Mouse (Mus musculus) midbrain, embryonic 11.5 days (tissue): Measurements from ENCODE around the gene Rhoc. TPM values are rescaled to one million over a fixed set of nuclear protein-coding genes. Genes with fewer than 3 reads are reported as not detected.

ENCODE experiments used
- ATAC-seq: fragments of 200-750 bp; cut with Nextera tagmentation; 2 replicates; pipeline ENCODE4 v1.8.0; 2017; ENCODE audit warnings: moderate TSS enrichment, moderate library complexity; ENCODE audit not compliant: low FRiP score
- DNase-seq: peaks from one replicate; pipeline ENCODE4 v3.0.0; 2015; ENCODE audit warnings: low spot score; ENCODE audit errors: missing footprints
- H3K27ac ChIP-seq: fragments of 300-500 bp; sonication (generic); 2 replicates; pipeline ENCODE4 v1.5.1; 2014; ENCODE audit warnings: low read depth, low read length
- H3K27me3 ChIP-seq: fragments of 300-500 bp; sonication (generic); 2 replicates; pipeline ENCODE4 v1.6.1; 2014; ENCODE audit warnings: mild to moderate bottlenecking, low read length, moderate library complexity, mixed read lengths; ENCODE audit not compliant: control insufficient read depth, insufficient read depth
- H3K36me3 ChIP-seq: fragments of 300-500 bp; sonication (generic); 2 replicates; pipeline ENCODE4 v1.6.1; 2014; ENCODE audit warnings: mild to moderate bottlenecking, low read length, moderate library complexity, mixed read lengths; ENCODE audit not compliant: control insufficient read depth, insufficient read depth
- H3K4me1 ChIP-seq: fragments of 300-500 bp; sonication (generic); 2 replicates; pipeline ENCODE4 v1.6.1; 2014; ENCODE audit warnings: low read length; ENCODE audit not compliant: control insufficient read depth, insufficient read depth
- H3K4me2 ChIP-seq: fragments of 300-500 bp; sonication (generic); 2 replicates; pipeline ENCODE4 v1.6.1; 2014; ENCODE audit warnings: mild to moderate bottlenecking, moderate library complexity
- H3K4me3 ChIP-seq: fragments of 300-500 bp; sonication (generic); 2 replicates; pipeline ENCODE4 v1.5.1; 2014; ENCODE audit warnings: low read depth, low read length
- H3K9ac ChIP-seq: fragments of 300-500 bp; sonication (generic); 2 replicates; pipeline ENCODE4 v1.6.1; 2014; ENCODE audit warnings: low read length
- H3K9me3 ChIP-seq: fragments of 300-500 bp; sonication (generic); 2 replicates; pipeline ENCODE4 v1.6.1; 2016; ENCODE audit warnings: low read length; ENCODE audit not compliant: control insufficient read depth
- WGBS: fragments of 180-500 bp; shearing (Covaris S2); extraction: QIAGEN DNeasy Blood & Tissue Kit; methylation state at CpG from one replicate; pipeline ENCODE4 v1.1.7; 2014; 5-methylcytosine and 5-hydroxymethylcytosine counted together
- polyA plus RNA-seq: library from polyadenylated mRNA; unstranded; fragments of >200 nt; fragmentation: Nextera tagmentation; extraction: Ambion mirVana; gene quantifications from 2 replicates; pipeline ENCODE4 v1.2.1, GENCODE M21; 2014

Rhoc gene
- polyA plus RNA-seq, 1 experiment from 2014 or later: 82.0 TPM

DNA sequence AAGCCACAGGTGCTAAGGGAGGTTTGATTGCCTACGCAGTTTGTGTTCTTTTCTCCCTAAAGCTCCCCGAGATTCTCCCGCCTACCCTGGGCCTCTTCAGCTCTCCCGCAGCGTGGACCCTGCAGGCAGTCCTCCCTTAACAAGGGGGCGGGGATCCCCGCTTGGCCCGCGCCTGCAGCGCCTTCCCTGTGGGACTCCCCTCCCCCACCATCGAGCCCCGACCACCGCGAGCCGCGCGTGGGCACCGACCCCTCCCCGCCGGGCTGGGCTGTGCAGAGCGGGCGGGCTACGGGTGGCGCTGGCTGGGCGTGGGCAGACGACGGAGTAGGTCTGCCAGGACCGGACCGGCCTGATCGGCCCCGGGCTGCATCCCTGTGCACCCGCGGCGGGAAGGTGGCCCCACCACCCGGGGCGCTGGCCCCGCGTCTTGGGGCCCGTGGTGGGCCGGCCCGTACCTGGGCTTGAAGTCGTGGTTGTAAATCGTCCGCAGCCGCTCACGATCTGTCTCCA lies 29.4 kb downstream of the Rhoc start:
- Histone ChIP-seq H3K27me3 (no peaks in the 10 kb centered on the region), H3K4me1 (peaks cover 5% of the 10 kb centered on the region; the same call in 1 of the 2 replicates), H3K4me3 (peak overlapping the region; percentile 72), H3K36me3 (no peaks in the 10 kb centered on the region), H3K4me2 (peak overlapping the region; percentile 97), H3K9me3 (no peaks in the 10 kb centered on the region), H3K27ac (no peak overlapping the region), H3K9ac (peak overlapping the region; percentile 86)
- DNase-seq: peak; percentile 92
- ATAC-seq: peak; percentile 75
- under 1% methylated on average over 46 of the region's 46 CpGs for WGBS

DNA sequence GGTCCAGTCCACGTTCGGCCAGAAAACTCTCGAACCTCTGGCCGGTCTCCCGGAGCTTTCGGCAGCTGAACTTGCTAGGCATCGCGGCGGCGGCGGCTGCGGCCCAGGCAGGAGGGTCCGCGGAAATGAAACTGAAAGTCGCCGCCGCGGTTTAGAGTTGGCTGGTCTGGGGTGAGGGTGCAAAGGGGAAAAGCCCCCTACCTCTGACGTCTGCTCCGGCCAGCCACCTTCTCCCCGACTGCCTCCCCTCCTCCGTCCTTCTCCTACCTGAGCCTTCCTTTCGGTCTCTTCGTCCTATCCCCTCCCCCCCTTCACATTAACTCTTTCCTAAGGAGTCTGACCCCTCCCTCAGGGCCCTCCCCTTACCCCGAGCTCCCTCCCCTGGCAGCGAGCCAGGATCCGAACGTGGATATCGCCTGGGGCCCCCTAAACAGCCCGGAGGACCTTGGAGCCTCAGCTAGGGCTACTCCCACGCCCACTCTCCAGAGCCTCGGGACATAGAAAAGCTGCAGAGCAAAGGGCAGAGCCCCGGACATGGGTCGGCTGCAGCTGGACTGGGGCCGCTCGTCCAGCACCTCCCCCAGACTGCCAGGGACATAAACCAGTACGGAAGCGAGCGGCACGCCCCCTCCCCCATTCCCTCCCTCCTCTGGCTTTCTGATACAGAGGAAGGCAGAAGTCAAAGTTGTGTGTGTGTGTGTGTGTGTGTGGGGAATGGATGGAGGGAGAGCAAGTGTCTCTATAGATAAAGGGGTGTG lies 30.0 kb downstream of the Rhoc start, which contains the start of gene Mov10:
Gene Mov10 (minus strand): TSS at position 573 of the 758 bp plus-strand sequence.
- peak; percentile 85 for ATAC-seq
- H3K9ac ChIP-seq: peak within 1 kb of the TSS; percentile 86

DNA sequence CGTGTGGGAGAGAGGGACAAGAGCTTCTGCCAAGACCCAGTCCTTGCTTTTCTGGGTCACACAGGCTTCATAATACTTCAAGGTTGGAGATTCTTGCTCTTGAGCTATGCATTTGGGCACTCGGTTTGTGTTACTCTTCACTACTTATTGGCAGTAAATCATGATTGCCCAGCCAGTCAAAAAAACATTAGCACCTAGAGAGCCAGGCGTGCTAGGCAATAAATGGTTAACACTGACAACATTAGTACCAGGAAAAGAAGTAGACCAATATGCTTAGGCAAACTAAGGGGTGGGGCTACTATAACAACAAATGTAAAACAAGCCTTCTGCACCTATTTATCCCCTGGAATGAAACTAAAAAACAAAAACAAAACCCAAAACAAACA lies 30.6 kb downstream of the Rhoc start:
- H3K4me1 ChIP-seq: peaks cover 5% of the 10 kb centered on the region; the same call in 1 of the 2 replicates
- H3K27ac ChIP-seq: no peak overlapping the region
- ATAC-seq (no peak), DNase-seq (no peak)
- peak overlapping the region; percentile 72 for H3K4me3 ChIP-seq
- H3K27me3 ChIP-seq: no peaks in the 10 kb centered on the region
- peak overlapping the region; percentile 97 for H3K4me2 ChIP-seq
- H3K9ac ChIP-seq: peak overlapping the region; percentile 86; the same call in 1 of the 2 replicates
- no peaks in the 10 kb centered on the region for H3K9me3 ChIP-seq
- H3K36me3 ChIP-seq: no peaks in the 10 kb centered on the region
- WGBS: 10% methylated on average over 3 of the region's 3 CpGs

More for the DNA sequence above, 30.0 kb downstream of the Rhoc start, which contains the start of gene Mov10:
- Histone ChIP-seq H3K4me1 (peaks cover 5% of the 10 kb centered on the region; the same call in 1 of the 2 replicates), H3K27me3 (no peaks in the 10 kb centered on the region), H3K9me3 (no peaks in the 10 kb centered on the region), H3K36me3 (no peaks in the 10 kb centered on the region), H3K4me3 (peak within 1 kb of the TSS; percentile 72), H3K27ac (no peak within 1 kb of the TSS), H3K4me2 (peak within 1 kb of the TSS; percentile 97)
- under 1% methylated on average over 33 of the region's 40 CpGs for WGBS
- DNase-seq: peak; percentile 96

DNA sequence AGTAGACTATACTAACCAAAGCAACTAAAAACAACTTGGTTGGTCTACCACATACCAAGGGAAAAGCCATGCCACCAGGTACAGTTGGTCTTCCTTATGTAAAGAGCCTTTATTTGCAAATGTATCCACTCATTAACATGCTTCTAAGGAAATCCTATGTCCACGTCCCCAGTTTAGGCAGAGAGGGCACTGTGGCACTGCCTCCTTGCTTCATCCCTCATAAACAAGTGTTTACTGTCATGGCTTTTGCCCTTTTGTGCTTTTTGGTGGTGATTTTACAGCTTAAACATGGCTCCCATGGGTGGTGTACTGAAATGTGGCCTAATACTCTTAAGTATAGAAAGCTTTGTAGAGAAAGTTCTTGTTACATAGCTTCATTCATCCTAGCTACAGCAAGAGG lies 32.3 kb downstream of the Rhoc start:
- ATAC-seq (no peak), DNase-seq (peak; percentile 80)
- no peaks in the 10 kb centered on the region for H3K27me3 ChIP-seq
- H3K36me3 ChIP-seq: no peaks in the 10 kb centered on the region
- H3K4me3 ChIP-seq: no peak overlapping the region
- H3K9me3 ChIP-seq: no peaks in the 10 kb centered on the region
- H3K9ac ChIP-seq: no peak overlapping the region
- peaks cover 5% of the 10 kb centered on the region; the same call in 1 of the 2 replicates for H3K4me1 ChIP-seq
- no peak overlapping the region for H3K27ac ChIP-seq
- 70% methylated on average over 1 of the region's 1 CpGs for WGBS
- H3K4me2 ChIP-seq: no peak overlapping the region

DNA sequence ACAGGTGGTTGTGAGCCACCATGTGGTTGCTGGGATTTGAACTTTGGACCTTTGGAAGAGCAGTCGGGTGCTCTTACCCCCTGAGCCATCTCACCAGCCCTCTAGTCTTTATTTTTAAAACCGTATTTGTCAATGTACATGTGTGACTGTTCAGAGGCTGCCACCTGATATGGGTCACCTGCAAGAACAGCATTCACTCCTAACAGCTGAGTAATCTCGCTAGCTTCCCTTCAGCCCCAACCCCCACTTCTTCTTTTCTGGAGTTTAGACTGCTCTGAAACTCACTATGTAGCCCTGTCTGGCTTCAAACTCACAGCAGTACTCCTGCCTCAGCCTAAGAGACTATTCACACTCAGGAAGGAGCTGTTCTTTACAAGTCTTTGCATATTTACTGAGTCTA lies 34.2 kb downstream of the Rhoc start:
- 84% methylated on average over 3 of the region's 3 CpGs for WGBS
- ATAC-seq (no peak), DNase-seq (peak; percentile 39)
- no peaks in the 10 kb centered on the region for H3K9me3 ChIP-seq
- peaks cover 5% of the 10 kb centered on the region; the same call in 1 of the 2 replicates for H3K4me1 ChIP-seq
- no peak overlapping the region for H3K4me2 ChIP-seq
- no peak overlapping the region for H3K27ac ChIP-seq
- no peak overlapping the region for H3K9ac ChIP-seq
- H3K4me3 ChIP-seq: no peak overlapping the region
- no peaks in the 10 kb centered on the region for H3K27me3 ChIP-seq
- peaks cover 2% of the 10 kb centered on the region; the same call in 1 of the 2 replicates for H3K36me3 ChIP-seq

DNA sequence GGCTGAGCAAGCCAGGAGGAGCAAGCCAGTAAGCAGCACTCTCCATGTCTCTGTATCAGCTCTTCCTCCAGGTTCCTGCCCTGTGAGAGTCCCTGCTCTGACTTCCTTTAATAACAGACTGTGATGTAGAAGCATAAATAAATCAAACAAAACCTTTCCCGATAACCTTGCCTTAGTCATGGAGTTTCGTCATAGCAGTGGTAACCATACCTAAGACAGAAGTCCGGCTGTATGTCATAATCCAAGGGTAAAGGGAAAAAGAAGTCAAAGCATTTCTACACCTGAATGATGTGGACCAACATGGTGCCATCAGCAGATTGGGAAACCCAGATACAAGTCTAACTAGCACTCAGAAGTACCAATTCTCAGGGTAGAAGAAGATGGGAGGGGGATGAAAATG lies 47.6 kb downstream of the Rhoc start:
- WGBS: 95% methylated on average over 3 of the region's 3 CpGs
- Histone ChIP-seq H3K9ac (no peak overlapping the region), H3K27ac (no peak overlapping the region), H3K4me3 (no peak overlapping the region), H3K36me3 (peaks cover 9% of the 10 kb centered on the region), H3K4me1 (no peaks in the 10 kb centered on the region), H3K4me2 (no peak overlapping the region), H3K9me3 (no peaks in the 10 kb centered on the region), H3K27me3 (no peaks in the 10 kb centered on the region)
- no peak for ATAC-seq
- peak; percentile 2 for DNase-seq

DNA sequence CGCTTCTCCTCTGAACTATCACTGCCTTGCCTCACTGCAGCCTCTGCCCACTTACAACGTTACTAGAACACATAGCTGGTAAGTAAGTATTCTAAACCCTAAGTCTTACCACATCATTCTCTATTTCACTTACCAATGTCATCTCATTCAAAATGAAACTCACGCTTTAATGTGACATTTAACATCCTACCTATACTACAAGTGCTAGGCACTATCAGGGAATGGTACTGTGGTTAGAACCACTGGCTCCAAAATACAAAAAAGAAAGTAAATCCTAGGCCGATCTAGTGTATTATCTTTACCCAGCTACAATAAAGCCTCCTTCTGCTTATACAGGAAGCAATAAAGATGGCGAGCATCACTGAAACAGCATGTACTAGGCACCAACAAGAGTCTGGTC lies 52.9 kb downstream of the Rhoc start:
- Histone ChIP-seq H3K4me3 (no peak overlapping the region), H3K9ac (no peak overlapping the region), H3K4me2 (no peak overlapping the region), H3K27ac (no peak overlapping the region), H3K27me3 (no peaks in the 10 kb centered on the region), H3K4me1 (no peaks in the 10 kb centered on the region), H3K9me3 (no peaks in the 10 kb centered on the region), H3K36me3 (peaks cover 6% of the 10 kb centered on the region; the same call in 1 of the 2 replicates)
- DNase-seq (peak; percentile 2), ATAC-seq (no peak)
- WGBS: 95% methylated on average over 5 of the region's 5 CpGs
